Mouse (Mus musculus) cerebellum, postnatal 25 days (tissue): ENCODE measurements at regions not wholly inside any gene's neighbourhood (a gene's known extent, or its start where the extent isn't known, plus 50 kb on each side); places are given as distances from the start of the nearest gene placed in this dataset.
A peak's percentile ranks its signal among the peaks of the same experiment; 100 is the strongest.

Experiments
- DNase-seq, 2 experiments: peaks; one replicate each; pipeline ENCODE4 v3.0.0; 2021; ENCODE audit warnings: mixed read lengths in 2 of 2

- DNase-seq = no peak
Observed at GRCm38 (mm10) chr6:106876690-106877089, 76.8 kb upstream of the Crbn start.

- DNase-seq = no peak
Observed at GRCm38 (mm10) chr6:106891879-106892638, 92.2 kb upstream of the Crbn start.

GRCm38 (mm10) chr6:106892639-106892934 is 92.7 kb upstream of the Crbn start:
- DNase-seq = no peak

GRCm38 (mm10) chr6:106903953-106904683 is 104.2 kb upstream of the Crbn start:
- no peak for DNase-seq

- no peak for DNase-seq
Observed at GRCm38 (mm10) chr6:106915121-106915520, 115.2 kb upstream of the Crbn start.

GRCm38 (mm10) chr6:106916683-106917289 is 116.9 kb upstream of the Crbn start:
- no peak for DNase-seq

- DNase-seq = peak; percentile 74 to 75
Observed at GRCm38 (mm10) chr6:106920951-106921350, 121.1 kb upstream of the Crbn start.

- DNase-seq = no peak
Observed at GRCm38 (mm10) chr6:106925486-106925885, 125.6 kb upstream of the Crbn start.

GRCm38 (mm10) chr6:106933584-106933983 is 133.7 kb upstream of the Crbn start:
- no peak for DNase-seq

GRCm38 (mm10) chr6:106946227-106946927 is 146.5 kb upstream of the Crbn start:
- DNase-seq = no peak

- no peak for DNase-seq
Observed at GRCm38 (mm10) chr6:106950909-106951308, 151.0 kb upstream of the Crbn start.

GRCm38 (mm10) chr6:106961320-106961719 is 161.4 kb upstream of the Crbn start:
- DNase-seq = no peak

- peak in 1 of 2 experiments; percentile 12 for DNase-seq
Observed at GRCm38 (mm10) chr6:106964337-106964736, 164.5 kb upstream of the Crbn start.

- no peak for DNase-seq
Observed at GRCm38 (mm10) chr6:106975439-106975838, 175.6 kb upstream of the Crbn start.

- DNase-seq = no peak
Observed at GRCm38 (mm10) chr6:106978721-106979120, 178.8 kb upstream of the Crbn start.

- DNase-seq = no peak
Observed at GRCm38 (mm10) chr6:106979755-106980154, 179.9 kb upstream of the Crbn start.

GRCm38 (mm10) chr6:106980188-106980587 is 180.3 kb upstream of the Crbn start:
- DNase-seq = no peak

GRCm38 (mm10) chr6:106981232-106981631 is 181.4 kb upstream of the Crbn start:
- DNase-seq = no peak

GRCm38 (mm10) chr6:106985132-106985801 is 185.4 kb upstream of the Crbn start:
- DNase-seq = no peak

GRCm38 (mm10) chr6:106991586-106991985 is 191.7 kb upstream of the Crbn start:
- no peak for DNase-seq

- DNase-seq = peak in 1 of 2 experiments; percentile 8
Observed at GRCm38 (mm10) chr6:107004406-107005120, 204.7 kb upstream of the Crbn start.

- no peak for DNase-seq
Observed at GRCm38 (mm10) chr6:107010785-107011184, 210.9 kb upstream of the Crbn start.
